Mouse (Mus musculus) adrenal gland, postnatal 4 days (tissue): ENCODE measurements around the gene Carm1. TPM values are rescaled to one million over a fixed set of nuclear protein-coding genes. Genes with fewer than 3 reads are reported as not detected.
"Not testable (repeated sequence)": the region's sequence is repeated elsewhere in the genome, so short reads cannot be mapped to it uniquely, and the experiment has no call there.

ENCODE experiments used
- DNase-seq, 2 experiments: peaks; one replicate each; pipeline ENCODE4 v3.0.0; 2021 to 2022; ENCODE audit warnings: low spot score in 2 of 2, mixed read lengths in 2 of 2
- total RNA-seq, 2 experiments: library from RNA; stranded (reverse); gene quantifications; 2 replicates each; pipeline ENCODE4 v1.2.3; 2021

Carm1 gene
- total RNA-seq, 2 experiments from 2014 or later, result 71.4 to 83.9 TPM

GRCm38 (mm10) chr9:21536501-21536900, 10.2 kb upstream of the Carm1 start:
- DNase-seq, result no peak

GRCm38 (mm10) chr9:21537009-21537408, 9.7 kb upstream of the Carm1 start:
- DNase-seq, result no peak

- no peak for DNase-seq
Observed at GRCm38 (mm10) chr9:21539981-21540753, 6.5 kb upstream of the Carm1 start.

- not testable (repeated sequence) for DNase-seq
Observed at GRCm38 (mm10) chr9:21542001-21542400, 4.7 kb upstream of the Carm1 start.

- DNase-seq, result no peak
Observed at GRCm38 (mm10) chr9:21545351-21545915, 1.3 kb upstream of the Carm1 start.

GRCm38 (mm10) chr9:21545916-21546788, 542 bp upstream of the Carm1 start:
- peak; percentile 99 to 100 for DNase-seq

GRCm38 (mm10) chr9:21547075-21547941, 614 bp downstream of the Carm1 start:
- peak; percentile 18 to 44 for DNase-seq

GRCm38 (mm10) chr9:21551049-21551448, 4.4 kb downstream of the Carm1 start:
- DNase-seq, result no peak

- DNase-seq, result no peak
Observed at GRCm38 (mm10) chr9:21553607-21554273, 7.0 kb downstream of the Carm1 start.

GRCm38 (mm10) chr9:21555198-21555742, 8.6 kb downstream of the Carm1 start:
- DNase-seq, result no peak

GRCm38 (mm10) chr9:21556996-21557395, 10.3 kb downstream of the Carm1 start:
- no peak for DNase-seq

GRCm38 (mm10) chr9:21557556-21557955, 10.9 kb downstream of the Carm1 start:
- DNase-seq, result no peak

- DNase-seq, result no peak
Observed at GRCm38 (mm10) chr9:21558366-21558765, 11.7 kb downstream of the Carm1 start.

GRCm38 (mm10) chr9:21559151-21559550, 12.5 kb downstream of the Carm1 start:
- no peak for DNase-seq

GRCm38 (mm10) chr9:21564420-21564819, 17.7 kb downstream of the Carm1 start:
- no peak for DNase-seq

- DNase-seq, result no peak
Observed at GRCm38 (mm10) chr9:21565004-21565586, 18.4 kb downstream of the Carm1 start.

GRCm38 (mm10) chr9:21566538-21566937, 19.8 kb downstream of the Carm1 start:
- DNase-seq, result no peak

GRCm38 (mm10) chr9:21567051-21567450, 20.4 kb downstream of the Carm1 start:
- DNase-seq, result no peak

GRCm38 (mm10) chr9:21568657-21569255, 22.1 kb downstream of the Carm1 start:
- no peak for DNase-seq
